8 mouse cellular contexts compared by ENCODE assay signal in the genomic region with DNA sequence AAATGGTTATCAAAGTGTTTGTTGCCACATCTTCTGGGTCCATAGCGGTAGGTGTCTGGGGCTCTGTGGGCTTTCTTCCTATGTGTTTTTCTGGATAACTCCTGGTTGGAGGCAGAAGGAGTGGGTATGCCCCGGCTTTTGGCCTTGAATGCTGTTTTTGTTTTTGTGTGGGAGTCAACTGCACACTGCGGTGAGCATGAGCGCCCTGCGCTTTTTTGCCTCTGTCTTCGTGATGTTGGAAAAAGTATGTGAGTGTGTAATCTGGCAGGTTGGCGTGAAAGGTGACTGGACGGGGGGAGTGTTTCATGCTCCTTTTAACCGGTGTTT. TPM values are rescaled to one million over a fixed set of nuclear protein-coding genes. Genes with fewer than 3 reads are reported as not detected.
DNase-seq lines count a peak whose midpoint lies in the region; ATAC-seq and TF ChIP-seq lines count a peak whose summit lies in the region.

No protein-coding gene starts in this region.

- H3K79me2 ChIP-seq in liver, adult 2 months (ENCODE audit: control insufficient read depth, insufficient read depth, low read length) = no peaks in the 10 kb centered on the region

- no peaks in the 10 kb centered on the region for H3K4me1 ChIP-seq in liver, adult 2 months (ENCODE audit: control insufficient read depth, insufficient read depth, low read length)
- peaks cover 2% of the 10 kb centered on the region; the same call in 1 of the 2 replicates for H3K4me1 ChIP-seq in forebrain, embryonic 11.5 days (replicated peaks; ENCODE audit: control insufficient read depth, insufficient read depth, low read length)
- peaks cover 21% of the 10 kb centered on the region for H3K4me1 ChIP-seq in limb, embryonic 12.5 days (replicated peaks)
- H3K4me1 ChIP-seq in neural tube, embryonic 15.5 days = peaks cover 15% of the 10 kb centered on the region

- no peaks in the 10 kb centered on the region for H3K27me3 ChIP-seq in liver, adult 2 months (ENCODE audit: control insufficient read depth, insufficient read depth, low read length)
- H3K27me3 ChIP-seq in forebrain, embryonic 11.5 days (ENCODE audit: control insufficient read depth, insufficient read depth, low read length) = no peaks in the 10 kb centered on the region
- H3K27me3 ChIP-seq in limb, embryonic 12.5 days = no peaks in the 10 kb centered on the region; the same call in 1 of the 2 replicates
- H3K27me3 ChIP-seq in neural tube, embryonic 15.5 days (replicated peaks) = no peaks in the 10 kb centered on the region

- H3K36me3 ChIP-seq in liver, adult 2 months (ENCODE audit: control insufficient read depth, insufficient read depth, low read length) = no peaks in the 10 kb centered on the region
- H3K36me3 ChIP-seq in forebrain, embryonic 11.5 days (ENCODE audit: control insufficient read depth, insufficient read depth, low read length) = no peaks in the 10 kb centered on the region
- no peaks in the 10 kb centered on the region for H3K36me3 ChIP-seq in limb, embryonic 12.5 days
- no peaks in the 10 kb centered on the region for H3K36me3 ChIP-seq in neural tube, embryonic 15.5 days

- intact Hi-C loops in left cerebral cortex, postnatal 25 days (cut with DNase I) = no loop called here

- DNase-seq in liver, adult 2 months (ENCODE audit: extremely low read depth, low read depth, low spot score) = no peak
- no peak for DNase-seq in liver
- no peak for DNase-seq in forebrain, embryonic 11.5 days (ENCODE audit: low spot score)
- no peak for DNase-seq in left cerebral cortex, postnatal 25 days (ENCODE audit: low spot score in 2 of 2)
- DNase-seq in thymus, postnatal 4 days = no peak
- no peak for DNase-seq in adrenal gland, adult 2 months

- H3K4me2 ChIP-seq in forebrain, embryonic 11.5 days (ENCODE audit: low read depth, low read length, severe bottlenecking) = peak overlapping the region; percentile 59
- peak overlapping the region; percentile 65 for H3K4me2 ChIP-seq in limb, embryonic 12.5 days
- H3K4me2 ChIP-seq in neural tube, embryonic 15.5 days = peak overlapping the region; percentile 54

- TF ChIP-seq CTCF in liver, adult 2 months (IDR thresholded peaks at IDR 0.05; ENCODE audit: low read depth, low read length) = no peak

- no peak overlapping the region for H3K9ac ChIP-seq in liver, adult 2 months (ENCODE audit: low read depth, low read length)
- peak overlapping the region; percentile 35; the same call in 1 of the 2 replicates for H3K9ac ChIP-seq in forebrain, embryonic 11.5 days (ENCODE audit: low read length)
- H3K9ac ChIP-seq in limb, embryonic 12.5 days (replicated peaks) = no peak overlapping the region
- H3K9ac ChIP-seq in neural tube, embryonic 15.5 days (replicated peaks) = no peak overlapping the region

- no peaks in the 10 kb centered on the region for H3K9me3 ChIP-seq in forebrain, embryonic 11.5 days (ENCODE audit: control insufficient read depth, low read length)
- no peaks in the 10 kb centered on the region for H3K9me3 ChIP-seq in limb, embryonic 12.5 days
- H3K9me3 ChIP-seq in neural tube, embryonic 15.5 days (replicated peaks) = no peaks in the 10 kb centered on the region

- peak overlapping the region; percentile 49; the same call in 1 of the 2 replicates for H3K4me3 ChIP-seq in liver, adult 2 months (ENCODE audit: insufficient read depth, low read depth, low read length)
- H3K4me3 ChIP-seq in forebrain, embryonic 11.5 days (ENCODE audit: low read depth, low read length) = peak overlapping the region; percentile 27
- peak overlapping the region; percentile 30 for H3K4me3 ChIP-seq in limb, embryonic 12.5 days (replicated peaks)
- peak overlapping the region; percentile 18 for H3K4me3 ChIP-seq in neural tube, embryonic 15.5 days (replicated peaks)

- WGBS in liver, adult 2 months = 51% methylated on average over 9 of the region's 9 CpGs
- WGBS in forebrain, embryonic 11.5 days = 39% methylated on average over 9 of the region's 9 CpGs
- 38% methylated on average over 9 of the region's 9 CpGs for WGBS in limb, embryonic 12.5 days
- 30% methylated on average over 9 of the region's 9 CpGs for WGBS in neural tube, embryonic 15.5 days

- ATAC-seq in forebrain, embryonic 11.5 days (replicated peaks; ENCODE audit: low FRiP score) = peak; percentile 42; the same call in 1 of the 2 replicates
- ATAC-seq in limb, embryonic 12.5 days (ENCODE audit: insufficient number of reproducible peaks, insufficient read depth, low FRiP score, low TSS enrichment, low read depth) = no peak
- no peak for ATAC-seq in neural tube, embryonic 15.5 days (ENCODE audit: low FRiP score)

- no peak overlapping the region for H3K27ac ChIP-seq in liver, adult 2 months (replicated peaks; ENCODE audit: insufficient read depth, low read depth, low read length)
- no peak overlapping the region for H3K27ac ChIP-seq in forebrain, embryonic 11.5 days (ENCODE audit: low read depth, low read length)
- no peak overlapping the region for H3K27ac ChIP-seq in limb, embryonic 12.5 days
- H3K27ac ChIP-seq in neural tube, embryonic 15.5 days (replicated peaks) = no peak overlapping the region

- TF ChIP-seq POLR2A in liver, adult 2 months (IDR thresholded peaks at IDR 0.05; ENCODE audit: extremely low read depth, insufficient read depth, low read length) = no peak

RNA-seq across cellular contexts. Expression of a gene that starts 0.4 kb away (rescaled TPM):
- 0.55 and 0.60 TPM in 2 replicates for total RNA-seq in liver, adult 2 months (2014; rRNA removed)
- polyA plus RNA-seq in liver, adult 2 months (2012; rRNA removed) = 0.36 TPM in 1 of 2 replicates, not detected in the other
- polyA plus RNA-seq in forebrain, embryonic 11.5 days (2014; fragmentation: Nextera tagmentation; extraction: Ambion mirVana) = 0.76 and 1.3 TPM in 2 replicates
- polyA plus RNA-seq in limb, embryonic 12.5 days (2016; fragmentation: Nextera tagmentation; extraction: Ambion mirVana) = 1.7 and 2.9 TPM in 2 replicates
- 6.1 and 6.7 TPM in 2 replicates for polyA plus RNA-seq in neural tube, embryonic 15.5 days (2015; fragmentation: Nextera tagmentation; extraction: Ambion mirVana)
- total RNA-seq in left cerebral cortex, postnatal 25 days (2021) = under 1 TPM; 0.85 to 0.96 TPM
- 10 to 100 TPM; 25.1 to 30.0 TPM for total RNA-seq in adrenal gland, adult 2 months (2021)
- 2.4 and 3.3 TPM in 2 replicates for polyA plus RNA-seq in adrenal gland, adult 2 months (2012; rRNA removed)

RNA-seq across cellular contexts. Expression of a gene that starts 8.6 kb away (rescaled TPM):
- total RNA-seq in liver, adult 2 months (2014; rRNA removed) = 0.07 and 0.09 TPM in 2 replicates
- polyA plus RNA-seq in liver, adult 2 months (2012; rRNA removed) = not detected in 2 replicates
- 1.2 TPM in 2 replicates for polyA plus RNA-seq in forebrain, embryonic 11.5 days (2014; fragmentation: Nextera tagmentation; extraction: Ambion mirVana)
- polyA plus RNA-seq in limb, embryonic 12.5 days (2016; fragmentation: Nextera tagmentation; extraction: Ambion mirVana) = 1.8 and 2.0 TPM in 2 replicates
- polyA plus RNA-seq in neural tube, embryonic 15.5 days (2015; fragmentation: Nextera tagmentation; extraction: Ambion mirVana) = 1.7 and 1.9 TPM in 2 replicates
- 1 to 10 TPM; 1.5 to 2.2 TPM for total RNA-seq in left cerebral cortex, postnatal 25 days (2021)
- total RNA-seq in adrenal gland, adult 2 months (2021) = 1 to 10 TPM; 1.2 to 3.0 TPM
- polyA plus RNA-seq in adrenal gland, adult 2 months (2012; rRNA removed) = 0.86 and 1.0 TPM in 2 replicates

RNA-seq across cellular contexts. Expression of a gene that starts 34.9 kb away (rescaled TPM):
- not detected in 2 replicates for total RNA-seq in liver, adult 2 months (2014; rRNA removed)
- 0.05 and 0.09 TPM in 2 replicates for polyA plus RNA-seq in liver, adult 2 months (2012; rRNA removed)
- polyA plus RNA-seq in forebrain, embryonic 11.5 days (2014; fragmentation: Nextera tagmentation; extraction: Ambion mirVana) = 0.19 and 0.41 TPM in 2 replicates
- polyA plus RNA-seq in limb, embryonic 12.5 days (2016; fragmentation: Nextera tagmentation; extraction: Ambion mirVana) = 0.43 and 0.46 TPM in 2 replicates
- polyA plus RNA-seq in neural tube, embryonic 15.5 days (2015; fragmentation: Nextera tagmentation; extraction: Ambion mirVana) = 6.2 and 6.6 TPM in 2 replicates
- 10 to 100 TPM; 15.7 to 19.4 TPM for total RNA-seq in left cerebral cortex, postnatal 25 days (2021)
- total RNA-seq in adrenal gland, adult 2 months (2021) = under 1 TPM; 0.14 to 0.45 TPM
- polyA plus RNA-seq in adrenal gland, adult 2 months (2012; rRNA removed) = 0.03 and 0.04 TPM in 2 replicates

RNA-seq across cellular contexts. Expression of a gene that starts 55.5 kb away (rescaled TPM):
- 4.6 and 7.4 TPM in 2 replicates for total RNA-seq in liver, adult 2 months (2014; rRNA removed)
- 14.0 and 17.5 TPM in 2 replicates for polyA plus RNA-seq in liver, adult 2 months (2012; rRNA removed)
- 122 and 123 TPM in 2 replicates for polyA plus RNA-seq in forebrain, embryonic 11.5 days (2014; fragmentation: Nextera tagmentation; extraction: Ambion mirVana)
- 65.9 and 68.4 TPM in 2 replicates for polyA plus RNA-seq in limb, embryonic 12.5 days (2016; fragmentation: Nextera tagmentation; extraction: Ambion mirVana)
- 169 and 199 TPM in 2 replicates for polyA plus RNA-seq in neural tube, embryonic 15.5 days (2015; fragmentation: Nextera tagmentation; extraction: Ambion mirVana)
- 10 to 100 TPM; 61.1 to 61.6 TPM for total RNA-seq in left cerebral cortex, postnatal 25 days (2021)
- 10 to 100 TPM; 23.4 to 45.2 TPM for total RNA-seq in adrenal gland, adult 2 months (2021)
- polyA plus RNA-seq in adrenal gland, adult 2 months (2012; rRNA removed) = 50.0 and 84.1 TPM in 2 replicates
